9 mouse cellular contexts compared by ENCODE assay signal in the genomic region with DNA sequence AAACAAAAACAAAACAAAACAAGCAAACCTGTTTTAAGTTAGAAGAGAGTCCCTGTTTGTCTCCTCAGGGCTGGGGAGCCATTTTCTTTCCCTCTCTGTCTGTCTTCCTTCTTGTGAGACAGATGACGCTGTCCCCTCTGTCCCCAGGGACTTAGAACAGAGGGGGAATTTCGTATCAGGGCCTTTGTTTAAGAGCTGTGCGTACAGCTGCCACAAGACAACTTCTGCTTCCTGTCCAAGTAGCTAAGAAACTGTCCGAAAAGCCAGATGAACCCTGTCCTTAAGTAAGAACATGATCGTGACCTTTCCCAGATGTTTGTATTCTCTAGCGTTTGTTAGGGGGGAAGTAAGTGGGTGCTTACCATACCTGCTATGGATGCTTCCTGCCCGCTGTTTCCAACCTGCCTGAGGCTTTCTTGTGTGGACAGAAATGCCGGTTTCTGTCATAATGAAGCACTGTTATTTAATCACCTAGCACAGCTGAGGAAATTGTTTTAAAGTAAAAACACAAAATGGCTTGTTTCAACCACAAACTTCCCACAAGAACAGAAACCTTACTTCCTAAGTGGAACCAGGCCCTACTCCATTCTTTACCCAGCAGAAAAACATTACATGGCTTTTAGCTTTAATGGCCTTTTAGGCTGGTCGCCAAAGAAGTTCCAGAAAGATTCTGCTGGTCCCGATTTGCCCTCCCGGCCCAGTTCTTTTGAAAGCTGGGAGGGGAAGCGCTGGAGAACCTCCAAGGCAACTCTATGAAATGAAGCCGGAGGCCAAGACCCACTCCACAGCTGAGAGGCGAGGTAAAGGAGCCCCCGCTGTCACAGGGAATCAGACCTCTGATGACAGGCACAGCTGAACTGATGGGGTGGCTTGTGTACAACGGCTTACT.
DNase-seq lines count a peak whose midpoint lies in the region; ATAC-seq lines count a peak whose summit lies in the region.
"Had no signal": no experiment of that assay in that cellular context is flagged by ENCODE, and none has a peak within 500 bp of the region (broad histone marks: within the 10 kb centered on the region; RNA-seq: fewer than 3 reads in every experiment).

No protein-coding gene starts in this region.

- no peaks in the 10 kb centered on the region for H3K36me3 ChIP-seq in heart, embryonic 11.5 days (ENCODE audit: control insufficient read depth, insufficient read depth, low read length)
- H3K36me3 ChIP-seq in heart, embryonic 16.5 days (ENCODE audit: control insufficient read depth, insufficient read depth) = no peaks in the 10 kb centered on the region
- no peaks in the 10 kb centered on the region for H3K36me3 ChIP-seq in limb, embryonic 15.5 days
- H3K36me3 ChIP-seq: midbrain, embryonic 12.5 days had no signal

- H3K4me1 ChIP-seq in heart, embryonic 11.5 days (ENCODE audit: control insufficient read depth, insufficient read depth, low read length) = no peaks in the 10 kb centered on the region
- no peaks in the 10 kb centered on the region for H3K4me1 ChIP-seq in heart, embryonic 16.5 days (ENCODE audit: control insufficient read depth, insufficient read depth, low read length)
- H3K4me1 ChIP-seq in limb, embryonic 15.5 days = peaks cover 13% of the 10 kb centered on the region

- DNase-seq in heart, adult 11 months = peak; percentile 94
- DNase-seq in adipocyte (ENCODE audit: low spot score) = peak; percentile 9
- DNase-seq in left cerebral cortex, postnatal 14 days (ENCODE audit: low spot score in 2 of 2) = no peak
- DNase-seq in cerebellum, adult 18-20 months = no peak
- DNase-seq in adrenal gland, adult 2 months = no peak

- no peaks in the 10 kb centered on the region for H3K27me3 ChIP-seq in heart, embryonic 11.5 days (ENCODE audit: control insufficient read depth, insufficient read depth, low read length)
- no peaks in the 10 kb centered on the region for H3K27me3 ChIP-seq in heart, embryonic 16.5 days (ENCODE audit: control insufficient read depth, insufficient read depth, low read length)
- H3K27me3 ChIP-seq in limb, embryonic 15.5 days = no peaks in the 10 kb centered on the region
- H3K27me3 ChIP-seq: midbrain, embryonic 12.5 days had no signal

- intact Hi-C loops in left cerebral cortex, postnatal 14 days (cut with DNase I) = no loop called here

- no peaks in the 10 kb centered on the region for H3K9me3 ChIP-seq in heart, embryonic 11.5 days (replicated peaks; ENCODE audit: control insufficient read depth, low read length)
- H3K9me3 ChIP-seq in heart, embryonic 16.5 days (replicated peaks; ENCODE audit: control insufficient read depth, low read length) = no peaks in the 10 kb centered on the region
- H3K9me3 ChIP-seq in limb, embryonic 15.5 days = no peaks in the 10 kb centered on the region
- H3K9me3 ChIP-seq: midbrain, embryonic 12.5 days had no signal

- no peak overlapping the region for H3K4me3 ChIP-seq in heart, embryonic 11.5 days (ENCODE audit: low read depth, low read length)
- H3K4me3 ChIP-seq in heart, embryonic 16.5 days (ENCODE audit: low read length) = no peak overlapping the region
- no peak overlapping the region for H3K4me3 ChIP-seq in limb, embryonic 15.5 days
- H3K4me3 ChIP-seq: midbrain, embryonic 12.5 days had no signal

- WGBS in heart, embryonic 11.5 days (ENCODE audit: insufficient replicate concordance) = 50% methylated on average over 16 of the region's 16 CpGs
- WGBS in heart, embryonic 16.5 days = 49% methylated on average over 16 of the region's 16 CpGs
- WGBS in limb, embryonic 15.5 days = 22% methylated on average over 16 of the region's 16 CpGs

- no peak overlapping the region for H3K4me2 ChIP-seq in heart, embryonic 11.5 days
- H3K4me2 ChIP-seq in heart, embryonic 16.5 days (ENCODE audit: low read depth, low read length) = no peak overlapping the region
- no peak overlapping the region for H3K4me2 ChIP-seq in limb, embryonic 15.5 days
- H3K4me2 ChIP-seq: midbrain, embryonic 12.5 days had no signal

- ATAC-seq in heart, embryonic 11.5 days (replicated peaks; ENCODE audit: insufficient number of reproducible peaks, low FRiP score, low TSS enrichment) = no peak
- ATAC-seq in heart, embryonic 16.5 days (replicated peaks; ENCODE audit: extremely low read depth, insufficient read depth, low FRiP score) = peak; percentile 55
- no peak for ATAC-seq in limb, embryonic 15.5 days (ENCODE audit: insufficient number of reproducible peaks, low FRiP score, low TSS enrichment, low read depth)

- H3K9ac ChIP-seq in heart, embryonic 11.5 days (ENCODE audit: low read depth, low read length) = no peak overlapping the region
- no peak overlapping the region for H3K9ac ChIP-seq in heart, embryonic 16.5 days (ENCODE audit: low read length)
- H3K9ac ChIP-seq in limb, embryonic 15.5 days = no peak overlapping the region
- H3K9ac ChIP-seq: midbrain, embryonic 12.5 days had no signal

- no peak overlapping the region for H3K27ac ChIP-seq in heart, embryonic 11.5 days (ENCODE audit: low read depth, low read length)
- H3K27ac ChIP-seq in heart, embryonic 16.5 days (ENCODE audit: low read length) = peak overlapping the region; percentile 76
- peak overlapping the region; percentile 64 for H3K27ac ChIP-seq in limb, embryonic 15.5 days
- H3K27ac ChIP-seq: midbrain, embryonic 12.5 days had no signal

Comparison
In these comparisons a context has a peak if more than half of its experiments do, and no peak if none do; other contexts are left out.
1. DNase-seq: peak in heart, adult 11 months (single experiment) and adipocyte (single experiment); none in left cerebral cortex, postnatal 14 days (0 of 2), cerebellum, adult 18-20 months (0 of 2) and adrenal gland, adult 2 months (single experiment).